Mouse (Mus musculus): ENCODE measurements around the gene Ssr1. TPM values are rescaled to one million over a fixed set of nuclear protein-coding genes. Genes with fewer than 3 reads are reported as not detected.

Ssr1 gene
- total RNA-seq, 2 experiments from 2014 or later: 80.0 to 81.9 TPM

DNA sequence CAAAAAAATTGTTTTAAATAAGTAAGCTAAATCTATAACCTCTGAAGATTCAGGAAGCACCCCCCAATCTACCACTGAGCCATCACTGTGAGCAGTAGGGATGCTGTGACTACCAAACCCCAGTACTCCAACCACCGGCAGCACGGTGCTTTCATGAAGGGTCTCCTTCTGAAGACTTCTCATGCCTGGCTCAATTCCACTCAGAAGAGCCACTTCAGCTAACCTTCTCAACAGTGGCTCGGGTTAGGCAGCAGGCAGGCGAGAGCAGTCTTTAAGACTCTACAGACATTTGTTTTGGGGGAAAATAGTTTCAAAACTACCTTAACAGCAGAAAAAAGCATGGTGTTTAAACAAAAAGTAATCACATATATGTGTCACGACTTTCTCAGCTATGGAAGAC, 13.0 kb downstream of the Ssr1 start:
- no peak for DNase-seq (ENCODE audit: extremely low spot score in 1 of 2, low spot score in 1 of 2)

DNA sequence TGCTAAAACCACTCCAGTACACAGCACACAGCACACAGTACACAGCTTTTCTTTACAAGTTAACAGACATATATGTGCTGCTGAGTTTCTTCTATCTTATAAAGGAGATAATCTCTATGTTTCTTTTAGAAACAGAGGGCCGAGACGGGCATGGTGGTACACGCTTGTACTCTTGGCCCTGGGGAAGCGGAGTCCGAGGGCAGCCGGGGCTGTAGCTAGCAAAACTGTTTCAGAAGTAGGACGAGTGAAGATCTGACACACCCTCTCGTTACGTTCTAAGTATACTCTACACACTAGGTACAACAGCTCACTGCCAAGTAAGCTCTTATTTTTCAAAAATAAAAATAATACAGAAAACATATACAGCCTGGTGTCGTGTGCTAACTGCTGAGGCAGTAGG, 13.7 kb downstream of the Ssr1 start:
- DNase-seq (ENCODE audit: extremely low spot score in 1 of 2, low spot score in 1 of 2): no peak

DNA sequence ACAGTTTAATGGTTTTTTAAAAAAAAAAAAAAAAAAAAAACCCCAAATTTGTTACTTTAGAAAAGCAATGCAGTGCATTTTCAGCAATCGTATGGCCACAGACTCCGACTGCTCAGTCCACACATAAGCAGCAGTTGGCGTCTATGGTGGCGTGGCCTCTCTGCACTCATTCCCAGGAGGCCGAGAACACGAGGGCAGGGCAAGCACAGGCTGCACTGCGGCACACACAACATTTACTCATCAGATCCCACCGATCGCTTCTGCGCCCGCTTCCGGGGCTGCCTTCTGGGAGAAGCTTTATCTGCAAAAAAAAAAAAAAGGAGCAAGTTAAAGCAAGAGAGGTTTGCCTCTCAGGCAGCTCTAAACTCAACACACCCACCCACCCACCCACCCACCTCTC, 14.5 kb downstream of the Ssr1 start:
- no peak for DNase-seq (ENCODE audit: extremely low spot score in 1 of 2, low spot score in 1 of 2)

DNA sequence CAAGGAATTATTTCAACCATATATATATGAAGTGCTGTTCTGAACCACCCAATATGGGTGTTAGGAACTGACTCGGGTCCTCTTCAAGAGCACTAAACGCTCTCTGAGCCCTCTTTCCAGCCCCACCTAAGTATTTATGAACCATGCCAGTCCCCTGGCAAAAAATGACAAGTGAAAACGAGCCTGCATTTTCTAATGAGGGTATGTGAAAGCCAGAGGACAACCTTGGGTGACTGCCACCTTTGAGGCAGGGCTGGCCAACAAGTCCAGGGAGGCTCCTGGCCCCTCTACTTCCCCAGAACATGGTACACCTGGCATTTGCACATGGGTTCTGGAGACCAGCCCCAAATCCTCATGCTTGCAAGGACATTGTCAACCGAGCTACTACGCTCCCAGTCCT, 19.3 kb downstream of the Ssr1 start:
- DNase-seq (ENCODE audit: extremely low spot score in 1 of 2, low spot score in 1 of 2): no peak

- no peak for DNase-seq (ENCODE audit: extremely low spot score in 1 of 2, low spot score in 1 of 2)
Measured at GRCm38 (mm10) chr13:37974036-37974435, 20.0 kb downstream of the Ssr1 start.

- no peak for DNase-seq (ENCODE audit: extremely low spot score in 1 of 2, low spot score in 1 of 2)
Measured at GRCm38 (mm10) chr13:37970887-37971530, 23.0 kb downstream of the Ssr1 start.

- no peak for DNase-seq (ENCODE audit: extremely low spot score in 1 of 2, low spot score in 1 of 2)
Measured at GRCm38 (mm10) chr13:37969988-37970387, 24.0 kb downstream of the Ssr1 start.

- DNase-seq (ENCODE audit: extremely low spot score in 1 of 2, low spot score in 1 of 2): peak; percentile 92 to 99
Measured at GRCm38 (mm10) chr13:37969337-37969736, 24.7 kb downstream of the Ssr1 start.

DNA sequence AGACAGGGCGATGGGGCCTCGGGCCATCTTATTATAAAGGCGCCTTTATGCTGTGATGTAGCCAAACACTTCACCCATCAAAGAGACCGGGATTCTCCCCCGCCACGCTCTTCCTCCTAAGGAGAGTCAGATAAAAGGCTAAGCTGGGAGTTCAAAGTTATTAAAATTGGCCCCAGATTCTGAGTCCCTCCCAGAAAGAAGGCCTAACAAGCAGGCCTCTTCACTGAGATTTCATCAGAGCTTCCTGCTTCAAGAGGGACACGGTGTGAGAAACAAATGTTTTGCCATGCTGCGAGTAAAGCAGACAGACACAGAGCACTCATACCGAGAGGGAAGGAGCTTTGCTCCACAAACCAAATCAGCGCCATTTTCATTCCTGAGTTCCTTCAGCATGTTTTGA, 26.5 kb downstream of the Ssr1 start:
- DNase-seq (ENCODE audit: extremely low spot score in 1 of 2, low spot score in 1 of 2): no peak

DNA sequence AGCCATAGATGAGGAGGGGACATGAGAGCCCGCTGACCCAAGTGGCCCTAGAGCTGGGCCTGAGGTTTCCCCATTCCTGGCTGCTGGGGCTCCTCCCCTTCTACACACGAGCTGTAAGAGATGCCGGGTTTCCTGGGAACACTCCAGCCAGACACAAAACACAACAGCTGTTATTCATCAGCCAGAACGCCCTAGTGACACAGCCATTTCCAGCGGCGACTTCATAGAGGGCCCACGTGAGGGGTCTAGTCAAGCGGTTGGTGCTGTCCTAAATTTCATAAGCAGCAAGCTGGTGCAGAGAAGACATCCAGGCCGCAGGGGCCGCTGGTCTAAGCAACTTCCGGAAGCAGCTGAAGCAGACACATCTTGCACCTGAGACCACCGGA, 27.0 kb downstream of the Ssr1 start:
- DNase-seq (ENCODE audit: extremely low spot score in 1 of 2, low spot score in 1 of 2): no peak

- DNase-seq (ENCODE audit: extremely low spot score in 1 of 2, low spot score in 1 of 2): no peak
Measured at GRCm38 (mm10) chr13:37966256-37967051, 27.6 kb downstream of the Ssr1 start.

GRCm38 (mm10) chr13:37965126-37965914, 28.7 kb downstream of the Ssr1 start:
- no peak for DNase-seq (ENCODE audit: extremely low spot score in 1 of 2, low spot score in 1 of 2)

DNA sequence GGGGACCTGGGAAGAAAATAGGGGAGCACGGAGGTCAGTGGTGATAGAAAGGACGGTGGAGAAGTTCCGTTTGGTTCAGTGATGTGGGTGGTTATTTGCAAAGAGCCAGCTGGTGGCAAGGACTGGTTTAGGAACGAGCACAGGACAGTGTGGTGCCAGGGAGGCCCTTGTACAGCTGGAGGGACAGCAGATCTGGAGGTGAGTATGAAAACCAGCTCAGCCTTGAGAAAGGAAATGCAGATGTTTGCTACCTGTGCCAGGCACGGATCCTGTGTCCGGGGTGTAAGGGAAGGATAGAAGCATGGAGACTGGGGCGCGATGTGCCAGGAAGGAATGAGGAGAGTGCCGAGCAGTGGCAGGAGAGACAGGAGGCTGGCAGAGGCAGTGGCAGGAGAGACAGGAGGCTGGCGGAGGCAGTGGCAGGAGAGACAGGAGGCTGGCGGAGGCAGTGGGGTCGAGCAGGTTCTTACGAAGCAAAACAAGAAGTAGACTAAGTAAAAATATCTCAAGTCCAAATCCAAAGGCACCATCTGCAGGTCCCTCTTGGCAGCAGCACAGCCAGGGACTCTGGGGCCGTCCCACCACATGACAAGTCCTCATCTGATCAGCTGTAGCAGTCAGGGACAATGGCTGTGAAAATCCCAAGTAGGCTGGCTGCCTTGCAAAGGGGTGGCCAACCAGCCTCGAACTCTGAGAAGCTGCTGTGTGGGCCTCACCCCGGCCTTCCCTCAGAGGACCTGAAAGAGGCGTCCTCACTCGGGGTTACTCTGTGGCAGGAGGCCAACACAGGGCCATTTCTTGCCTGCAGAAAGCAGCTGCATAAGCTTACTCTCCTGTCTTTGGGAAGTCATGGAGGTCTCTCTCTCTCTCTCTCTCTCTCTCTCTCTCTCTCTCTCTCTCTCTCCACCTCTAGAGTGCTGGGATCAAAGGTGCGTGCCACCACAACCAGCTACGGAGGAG, 29.6 kb downstream of the Ssr1 start:
- DNase-seq (ENCODE audit: extremely low spot score in 1 of 2, low spot score in 1 of 2): no peak

- DNase-seq (ENCODE audit: extremely low spot score in 1 of 2, low spot score in 1 of 2): peak in 1 of 2 experiments; percentile 73
Measured at GRCm38 (mm10) chr13:37963354-37964007, 30.5 kb downstream of the Ssr1 start.

DNA sequence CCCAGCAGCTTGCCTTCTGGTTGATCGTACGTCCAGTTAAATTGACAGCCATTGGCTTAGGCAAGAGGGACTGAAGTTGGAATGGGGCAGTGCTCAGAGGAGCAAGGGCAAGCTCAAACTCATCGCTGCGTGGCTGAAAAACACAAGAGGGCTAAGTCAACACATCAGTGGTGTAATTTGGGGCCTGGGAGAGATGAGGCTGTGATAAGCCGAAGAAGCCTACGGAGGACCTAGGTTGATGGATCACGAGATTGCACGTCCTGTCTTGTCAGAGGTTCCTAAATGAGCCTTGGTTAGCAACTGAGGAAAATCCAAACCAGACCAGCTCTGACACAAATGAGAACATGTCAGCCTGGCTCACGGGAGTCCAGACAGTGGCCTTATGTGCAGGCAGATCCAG, 31.5 kb downstream of the Ssr1 start:
- DNase-seq (ENCODE audit: extremely low spot score in 1 of 2, low spot score in 1 of 2): no peak

- no peak for DNase-seq (ENCODE audit: extremely low spot score in 1 of 2, low spot score in 1 of 2)
Measured at GRCm38 (mm10) chr13:37959936-37960335, 34.1 kb downstream of the Ssr1 start.

DNA sequence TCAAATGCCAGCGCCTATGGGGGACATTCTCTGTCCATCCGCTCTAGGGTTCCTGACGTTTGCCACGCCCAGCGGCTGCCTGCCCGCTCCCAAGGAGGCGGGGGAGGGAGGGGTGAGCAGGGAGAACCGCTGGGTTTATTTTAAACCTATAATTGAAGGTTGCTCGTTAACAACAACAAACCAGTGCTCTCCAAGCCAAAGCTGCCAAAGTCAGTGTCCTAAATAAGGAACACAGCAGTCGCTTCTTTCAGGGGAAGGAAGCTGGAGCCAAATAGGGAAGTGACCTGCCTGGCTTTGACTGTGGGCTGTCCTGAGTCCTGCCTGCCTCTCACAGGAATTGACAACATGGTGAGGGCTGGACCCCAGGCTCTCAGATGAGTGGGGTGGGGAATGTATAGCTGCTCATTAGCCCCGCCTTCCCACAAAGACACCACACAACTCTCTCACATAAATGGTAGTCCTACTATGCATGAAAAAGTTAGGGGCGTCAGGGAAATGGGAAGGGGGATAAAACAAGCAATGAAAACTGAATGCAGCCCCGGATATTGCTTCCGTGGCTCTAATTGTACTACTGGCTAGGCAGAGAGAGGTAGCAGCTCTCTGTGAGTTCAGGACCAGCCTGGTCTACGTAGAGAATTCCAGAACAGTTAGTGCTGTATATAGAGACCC, 34.6 kb downstream of the Ssr1 start:
- no peak for DNase-seq (ENCODE audit: extremely low spot score in 1 of 2, low spot score in 1 of 2)

- no peak for DNase-seq (ENCODE audit: extremely low spot score in 1 of 2, low spot score in 1 of 2)
Measured at GRCm38 (mm10) chr13:37958498-37959238, 35.3 kb downstream of the Ssr1 start.

Data from layer of hippocampus, postnatal 25 days (tissue).